Mouse (Mus musculus) cerebellum, adult 11-12 months (tissue): ENCODE measurements around the gene Retreg3.

Experiments used
- DNase-seq: peaks from one replicate; pipeline ENCODE4 v3.0.0; 2022

The Retreg3 gene

GRCm38 (mm10) chr11:101111178-101111577, 8.5 kb downstream of the Retreg3 start:
- no peak for DNase-seq

GRCm38 (mm10) chr11:101110708-101111107, 9.0 kb downstream of the Retreg3 start:
- no peak for DNase-seq

- peak; percentile 12 for DNase-seq
Observed at GRCm38 (mm10) chr11:101109351-101109750, 10.3 kb downstream of the Retreg3 start.

GRCm38 (mm10) chr11:101103011-101103410, 16.7 kb downstream of the Retreg3 start:
- DNase-seq = no peak

GRCm38 (mm10) chr11:101098231-101098630, 21.5 kb downstream of the Retreg3 start:
- peak; percentile 24 for DNase-seq

- peak; percentile 95 for DNase-seq
Observed at GRCm38 (mm10) chr11:101095314-101096024, 24.2 kb downstream of the Retreg3 start, which contains the start of gene Psmc3ip. Gene Psmc3ip (minus strand): TSS chr11:101095436.

GRCm38 (mm10) chr11:101094930-101095313, 24.8 kb downstream of the Retreg3 start:
- DNase-seq = no peak

- no peak for DNase-seq
Observed at GRCm38 (mm10) chr11:101089931-101090330, 29.8 kb downstream of the Retreg3 start.

- no peak for DNase-seq
Observed at GRCm38 (mm10) chr11:101087682-101088055, 32.0 kb downstream of the Retreg3 start.

GRCm38 (mm10) chr11:101086756-101087681, 32.7 kb downstream of the Retreg3 start, which contains the start of gene Mlx:
Gene Mlx (plus strand): TSS chr11:101087277.
- peak; percentile 90 for DNase-seq

GRCm38 (mm10) chr11:101086323-101086674, 33.4 kb downstream of the Retreg3 start:
- peak; percentile 55 for DNase-seq

- DNase-seq = peak; percentile 50
Observed at GRCm38 (mm10) chr11:101085617-101086322, 33.9 kb downstream of the Retreg3 start.

- DNase-seq = peak; percentile 41
Observed at GRCm38 (mm10) chr11:101084811-101085210, 34.9 kb downstream of the Retreg3 start.

GRCm38 (mm10) chr11:101084246-101084645, 35.4 kb downstream of the Retreg3 start:
- peak; percentile 61 for DNase-seq

GRCm38 (mm10) chr11:101083083-101083697, 36.5 kb downstream of the Retreg3 start:
- peak; percentile 75 for DNase-seq

GRCm38 (mm10) chr11:101082208-101083082, 37.2 kb downstream of the Retreg3 start, which contains the start of gene Coasy:
Gene Coasy (plus strand): TSS chr11:101082565.
- peak; percentile 92 for DNase-seq

- DNase-seq = no peak
Observed at GRCm38 (mm10) chr11:101081659-101082058, 38.0 kb downstream of the Retreg3 start.

- peak; percentile 8 for DNase-seq
Observed at GRCm38 (mm10) chr11:101080421-101080820, 39.3 kb downstream of the Retreg3 start.

- peak; percentile 49 for DNase-seq
Observed at GRCm38 (mm10) chr11:101079746-101080145, 39.9 kb downstream of the Retreg3 start.

- DNase-seq = no peak
Observed at GRCm38 (mm10) chr11:101078121-101078520, 41.6 kb downstream of the Retreg3 start, which contains the start of gene Hsd17b1. Gene Hsd17b1 (plus strand): TSS chr11:101078411.

- DNase-seq = peak; percentile 65
Observed at GRCm38 (mm10) chr11:101071810-101072428, 47.8 kb downstream of the Retreg3 start.
